Mouse (Mus musculus): ENCODE results near the gene Hoxc9.

Gene Hoxc9

GRCm38 (mm10) chr15:103001370-103001769 is 25.1 kb downstream of the Hoxc9 start:
- DNase-seq: no peak

- no peak for DNase-seq
Observed at GRCm38 (mm10) chr15:103002156-103002555, 25.9 kb downstream of the Hoxc9 start.

DNA sequence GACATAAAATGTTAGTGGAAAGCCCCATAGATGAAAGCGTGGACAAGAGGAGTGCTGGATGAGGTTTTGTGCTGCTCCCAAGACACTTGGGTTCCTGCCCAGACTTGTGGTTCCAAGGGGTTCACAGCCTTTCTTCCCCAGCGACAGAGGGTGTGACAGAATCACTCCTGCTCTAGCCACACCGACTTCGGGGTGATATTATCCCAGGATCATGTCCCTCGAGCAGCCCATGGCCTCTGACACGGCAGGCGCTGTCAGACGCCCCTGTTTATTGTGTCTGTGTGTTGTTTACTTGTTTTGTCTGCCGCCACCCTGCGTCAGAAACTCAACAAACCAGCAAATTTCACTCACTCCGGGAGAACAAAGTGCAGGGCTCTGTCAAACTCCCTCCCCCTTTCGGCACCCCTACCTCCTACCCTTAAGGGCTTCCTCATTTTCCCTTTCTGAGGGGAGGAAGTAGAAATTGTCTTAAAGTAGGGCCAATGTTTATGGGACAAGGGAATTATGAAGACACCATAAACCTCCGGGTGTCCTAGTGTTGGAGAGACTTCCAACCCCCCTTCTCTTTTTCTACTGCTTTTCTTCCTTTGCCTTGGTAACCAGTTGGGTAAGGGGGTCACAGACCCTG is 26.7 kb downstream of the Hoxc9 start:
- no peak for DNase-seq

- no peak for DNase-seq
Observed at GRCm38 (mm10) chr15:103005308-103005707, 29.1 kb downstream of the Hoxc9 start.

DNA sequence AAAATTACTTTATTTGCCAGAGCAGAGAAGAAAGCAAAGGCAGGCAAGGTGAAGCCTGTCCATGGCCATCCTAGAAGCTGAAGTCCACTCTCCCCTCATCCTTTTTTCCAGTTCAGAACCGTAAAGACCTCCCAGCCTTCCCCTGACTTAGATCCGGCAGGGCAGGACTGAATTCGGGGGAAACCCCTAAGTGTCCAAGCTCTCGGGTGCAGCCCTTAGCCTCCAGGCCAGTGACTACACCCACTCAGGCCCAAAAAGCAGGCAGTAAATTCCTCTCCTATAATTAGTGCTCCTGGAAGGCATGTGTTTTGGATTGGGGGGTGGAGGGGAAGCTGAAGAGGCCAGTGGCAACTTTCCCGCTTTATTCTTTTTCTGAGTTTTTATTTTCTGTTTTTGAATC is 29.6 kb downstream of the Hoxc9 start:
- no peak for DNase-seq

DNA sequence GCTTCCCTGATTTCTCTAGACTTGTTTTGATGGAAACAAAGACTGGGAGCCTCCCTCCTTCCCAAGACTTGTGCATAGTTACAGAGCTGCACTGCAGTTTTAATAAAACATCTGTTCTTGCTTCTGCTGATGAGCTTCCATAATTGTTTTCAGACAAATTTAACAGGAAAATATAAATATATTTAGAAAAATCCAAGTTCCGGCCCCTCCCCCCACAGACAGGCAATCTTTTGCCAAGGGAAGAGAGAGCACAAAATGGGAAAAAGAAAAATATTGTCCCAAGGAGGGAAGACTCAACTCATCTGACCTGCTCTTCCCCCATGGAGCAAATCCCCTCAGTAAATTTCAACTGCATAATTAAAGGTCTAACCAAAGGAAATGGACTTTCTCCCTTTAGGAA is 30.1 kb downstream of the Hoxc9 start:
- DNase-seq: no peak

DNA sequence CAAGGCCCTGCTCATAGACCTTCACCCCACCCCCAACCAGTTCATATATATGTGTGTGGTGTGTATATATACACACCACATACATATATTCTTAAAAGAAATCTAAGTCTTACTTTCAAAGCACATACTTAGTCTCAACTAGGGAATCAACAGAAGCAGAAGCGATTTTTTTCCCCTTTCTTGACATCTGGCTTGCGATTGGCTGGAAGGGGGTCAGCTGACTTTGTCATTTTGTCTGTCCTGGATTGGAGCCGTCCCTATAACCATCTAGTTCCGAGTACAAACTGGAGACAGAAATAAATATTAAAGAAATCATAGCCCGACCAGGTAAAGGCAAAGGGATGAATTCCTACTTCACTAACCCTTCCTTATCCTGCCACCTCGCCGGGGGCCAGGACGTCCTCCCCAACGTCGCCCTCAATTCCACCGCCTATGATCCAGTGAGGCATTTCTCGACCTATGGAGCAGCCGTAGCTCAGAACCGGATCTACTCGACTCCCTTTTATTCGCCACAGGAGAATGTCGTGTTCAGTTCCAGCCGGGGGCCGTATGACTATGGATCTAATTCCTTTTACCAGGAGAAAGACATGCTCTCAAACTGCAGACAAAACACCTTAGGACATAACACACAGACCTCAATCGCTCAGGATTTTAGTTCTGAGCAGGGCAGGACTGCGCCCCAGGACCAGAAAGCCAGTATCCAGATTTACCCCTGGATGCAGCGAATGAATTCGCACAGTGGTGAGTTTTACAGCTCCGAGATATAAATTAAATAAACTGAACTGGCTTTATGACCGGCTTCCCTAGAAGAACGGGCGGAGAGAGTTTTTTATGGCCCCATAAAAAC is 33.2 kb downstream of the Hoxc9 start:
- DNase-seq: no peak

DNA sequence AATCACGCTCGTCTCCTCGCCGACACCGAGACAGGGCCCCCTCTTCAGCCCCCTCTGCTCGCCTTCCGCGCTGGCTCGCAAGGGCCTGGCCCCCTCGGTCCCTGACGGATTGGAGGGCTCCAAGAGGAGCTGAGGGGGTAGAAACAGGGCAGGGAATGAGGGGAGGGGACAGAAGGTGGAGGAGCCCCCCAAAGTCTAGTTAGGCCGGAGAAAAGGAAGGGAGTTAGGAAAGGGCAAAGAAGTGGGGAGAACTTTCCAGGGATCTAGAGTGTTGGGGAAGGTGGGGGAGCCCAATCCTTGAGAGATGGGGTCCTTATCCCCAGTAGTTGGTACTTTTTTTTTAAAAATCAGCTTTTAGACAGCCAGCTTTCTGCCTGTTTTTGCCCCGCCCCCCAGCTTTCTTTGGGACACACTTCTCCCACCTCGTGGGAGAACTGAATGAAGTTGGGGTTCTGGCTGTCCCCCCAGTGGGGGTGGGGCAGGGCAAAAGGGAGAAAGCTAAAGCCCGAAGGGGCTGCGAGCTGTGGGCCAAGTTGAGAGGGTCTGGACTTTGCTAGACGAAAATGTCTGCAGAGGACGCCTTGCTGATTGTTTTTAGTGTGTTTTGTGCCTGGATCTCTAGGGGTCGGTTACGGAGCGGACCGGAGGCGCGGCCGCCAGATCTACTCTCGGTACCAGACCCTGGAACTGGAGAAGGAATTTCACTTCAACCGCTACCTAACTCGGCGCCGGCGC is 34.0 kb downstream of the Hoxc9 start:
- no peak for DNase-seq

- DNase-seq: no peak
Observed at GRCm38 (mm10) chr15:103010847-103011555, 34.8 kb downstream of the Hoxc9 start.

GRCm38 (mm10) chr15:103011928-103012486 is 35.8 kb downstream of the Hoxc9 start:
- DNase-seq: no peak

DNA sequence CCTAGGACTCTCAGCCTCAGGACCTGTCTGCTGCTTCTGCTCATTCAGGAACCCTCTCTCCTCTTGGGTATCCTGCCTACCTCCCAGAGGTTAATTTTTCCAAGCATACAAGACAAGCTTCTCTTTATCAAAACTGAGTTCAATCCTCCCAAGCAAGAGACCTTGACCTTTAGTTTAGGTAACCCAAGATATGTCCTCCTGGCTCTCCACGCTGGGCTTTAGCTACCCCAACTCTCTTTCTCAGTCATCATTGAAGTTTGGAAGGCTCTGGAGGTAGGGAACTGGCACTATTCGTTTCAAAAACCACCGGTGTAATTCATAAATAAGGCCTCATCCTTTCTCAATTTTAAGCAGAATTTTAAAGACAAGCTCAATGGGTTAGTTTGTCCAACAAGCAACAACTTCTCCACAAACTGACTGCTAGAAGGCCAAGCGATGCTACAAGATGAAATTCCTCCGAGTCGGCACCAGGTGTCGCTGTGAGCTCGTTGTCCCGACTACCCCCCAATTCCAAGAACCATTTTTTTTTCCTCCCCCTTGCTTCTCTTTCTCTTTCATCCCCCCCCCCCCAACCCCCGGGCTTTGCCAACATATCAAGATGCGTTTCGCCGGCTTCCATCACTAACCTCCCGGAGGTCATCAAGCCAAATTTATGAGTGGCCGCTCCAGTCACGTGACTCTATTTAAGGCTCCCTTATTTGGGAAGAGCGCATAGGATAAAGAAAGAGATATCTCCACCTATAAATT is 37.2 kb downstream of the Hoxc9 start:
- DNase-seq: no peak

DNA sequence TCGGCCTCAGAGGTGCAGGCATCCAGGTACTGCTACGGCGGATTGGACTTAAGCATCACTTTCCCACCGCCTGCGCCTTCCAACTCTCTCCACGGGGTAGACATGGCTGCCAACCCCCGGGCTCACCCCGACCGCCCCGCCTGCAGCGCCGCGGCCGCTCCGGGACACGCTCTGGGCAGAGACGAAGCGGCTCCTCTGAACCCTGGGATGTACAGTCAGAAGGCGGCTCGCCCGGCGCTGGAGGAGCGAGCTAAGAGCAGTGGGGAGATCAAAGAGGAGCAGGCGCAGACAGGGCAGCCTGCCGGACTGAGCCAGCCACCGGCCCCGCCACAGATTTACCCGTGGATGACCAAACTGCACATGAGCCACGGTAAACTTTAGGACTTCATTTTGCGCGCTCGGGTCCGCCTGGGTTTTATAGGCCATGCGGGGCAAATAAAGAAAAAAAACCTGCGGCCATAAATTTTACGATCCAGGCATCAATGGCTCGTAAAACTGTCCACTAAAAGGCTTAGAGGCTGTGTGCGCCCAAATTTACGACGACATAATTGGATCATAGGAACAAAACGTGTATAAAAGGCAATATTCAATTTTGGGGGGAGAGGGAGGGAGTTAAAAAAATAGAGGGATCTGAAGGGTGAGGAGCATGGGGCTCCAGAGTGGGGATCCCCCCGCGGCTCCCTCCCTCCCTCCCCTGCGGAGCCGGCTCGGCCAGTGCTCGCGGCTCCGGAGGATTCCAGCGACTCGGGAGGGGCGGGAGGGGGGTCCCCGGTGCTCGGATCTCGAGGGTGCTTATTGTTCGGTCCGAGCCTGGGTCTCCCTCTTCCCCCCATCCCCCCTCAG is 38.1 kb downstream of the Hoxc9 start:
- no peak for DNase-seq

- DNase-seq: no peak
Observed at GRCm38 (mm10) chr15:103015009-103015399, 38.8 kb downstream of the Hoxc9 start.

DNA sequence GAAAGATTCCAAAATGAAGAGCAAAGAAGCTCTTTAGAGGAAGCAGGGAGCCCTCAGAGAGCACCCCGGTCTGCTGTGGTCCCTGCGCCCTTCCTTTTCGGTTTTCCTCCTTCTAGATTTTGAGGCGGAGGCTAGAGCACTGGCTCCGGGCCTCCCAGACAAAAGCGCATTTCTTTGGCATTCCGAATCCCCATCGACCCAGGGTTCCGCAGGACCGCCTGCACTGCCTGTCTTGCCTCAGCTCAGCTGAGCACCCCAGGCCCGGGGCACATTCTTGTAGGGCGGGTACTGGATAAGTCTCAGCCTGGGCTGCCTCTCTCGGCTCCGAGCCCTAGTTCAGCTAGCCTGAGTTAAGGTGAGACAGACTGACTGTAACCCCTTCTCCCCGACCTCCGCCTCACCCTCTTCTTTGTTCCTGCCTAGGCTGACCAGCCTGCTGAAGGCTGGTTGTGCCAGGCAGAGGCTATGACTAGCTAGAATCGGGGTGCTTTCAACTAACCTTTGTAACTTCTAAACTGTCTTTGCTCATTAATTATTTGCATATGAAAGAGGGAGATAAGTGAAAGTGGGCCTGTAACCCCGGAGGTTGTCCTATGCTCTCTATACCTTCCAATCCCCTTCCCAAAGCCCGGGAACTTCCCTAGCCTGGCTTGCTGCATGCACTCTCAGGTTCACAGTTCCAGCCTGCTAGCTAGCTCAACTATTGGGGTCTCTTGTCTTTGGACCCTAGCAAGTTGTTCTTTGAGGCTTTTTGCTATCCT is 39.3 kb downstream of the Hoxc9 start:
- DNase-seq: no peak

GRCm38 (mm10) chr15:103018636-103019035 is 42.4 kb downstream of the Hoxc9 start, which contains the start of gene Hoxc4:
Hoxc4 (plus strand) TSS chr15:103018934.
- no peak for DNase-seq

- DNase-seq: no peak
Observed at GRCm38 (mm10) chr15:103020899-103021418, 44.7 kb downstream of the Hoxc9 start.

- no peak for DNase-seq
Observed at GRCm38 (mm10) chr15:103021544-103021943, 45.3 kb downstream of the Hoxc9 start.

GRCm38 (mm10) chr15:103024131-103024530 is 47.9 kb downstream of the Hoxc9 start:
- no peak for DNase-seq

DNA sequence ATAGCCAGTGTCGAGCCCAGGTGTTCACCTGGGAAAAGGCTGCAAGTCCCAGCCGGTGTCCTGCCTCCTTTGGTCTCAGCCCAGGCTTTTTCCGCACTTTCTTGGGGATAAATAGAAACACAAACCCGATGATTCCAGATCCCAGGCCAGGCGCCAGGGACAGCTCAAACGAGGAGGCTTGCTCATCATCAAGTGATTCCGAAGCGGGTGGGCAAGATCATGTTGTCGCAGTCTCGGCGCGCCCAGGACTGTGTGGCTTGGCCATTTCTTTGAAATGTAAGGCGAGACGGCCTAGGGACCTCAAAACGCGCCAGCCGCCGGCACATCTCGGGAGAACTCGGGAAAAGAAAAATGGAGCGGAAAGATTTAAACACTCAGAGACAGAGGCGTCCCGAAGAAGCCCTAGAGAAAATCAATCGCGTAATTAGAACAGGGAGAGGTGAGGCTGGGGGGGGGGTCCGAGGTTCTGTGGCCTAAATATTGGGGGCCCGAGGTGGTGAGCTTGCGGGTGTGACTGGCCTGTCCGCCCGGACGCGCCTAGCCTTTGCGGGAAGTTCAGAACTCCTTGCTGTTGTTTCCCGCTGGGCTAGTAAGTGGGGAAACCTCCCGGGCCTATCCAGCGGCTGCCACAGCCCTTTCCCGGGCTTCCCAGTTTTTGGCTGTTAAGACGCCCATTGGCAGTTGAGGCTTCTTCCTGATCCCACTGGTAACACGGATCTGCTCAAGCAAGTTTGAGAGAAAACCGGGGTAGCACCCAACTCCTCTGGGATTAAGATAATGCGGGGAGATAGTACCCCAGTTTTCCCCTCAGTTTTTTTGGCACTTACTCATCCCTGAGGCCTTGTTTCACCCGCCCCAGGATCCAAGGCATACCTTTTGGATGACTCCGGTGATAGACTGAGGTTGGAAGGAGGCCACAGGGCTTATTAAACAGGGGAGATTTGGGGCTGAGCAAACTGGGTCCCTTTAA is 51.3 kb downstream of the Hoxc9 start:
- no peak for DNase-seq
